ENCODE assay signal across 24 mouse cellular contexts in the genomic region with DNA sequence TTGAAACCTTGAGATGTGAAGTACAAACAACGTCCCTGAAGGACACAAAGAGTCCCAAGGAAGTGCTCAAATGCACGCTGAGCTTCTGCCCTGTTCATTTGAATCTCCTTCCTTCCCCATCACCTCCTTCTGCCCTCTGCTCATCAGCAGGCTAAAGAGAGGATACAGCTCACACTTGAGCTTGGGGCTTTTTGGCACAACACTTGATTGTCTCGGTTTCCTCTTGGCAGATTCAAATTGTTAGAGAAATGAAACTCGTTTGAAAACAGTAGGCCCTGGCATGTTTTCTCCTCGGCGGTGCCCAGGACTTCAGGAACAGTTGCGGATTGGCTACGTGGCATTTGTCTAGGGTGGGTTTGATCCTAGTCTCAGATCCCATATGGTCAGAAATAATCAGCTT. TPM values are rescaled to one million over a fixed set of nuclear protein-coding genes. Genes with fewer than 3 reads are reported as not detected.
DNase-seq lines count a peak whose midpoint lies in the region; ATAC-seq and TF ChIP-seq lines count a peak whose summit lies in the region.
"Had no signal": no experiment of that assay in that cellular context is flagged by ENCODE, and none has a peak within 500 bp of the region (broad histone marks: within the 10 kb centered on the region; RNA-seq: fewer than 3 reads in every experiment).

No protein-coding gene starts in this region.

- no peak; the same call in 1 of the 2 replicates for ATAC-seq in forebrain, postnatal 0 days
- no peak for ATAC-seq in forebrain, embryonic 13.5 days
- ATAC-seq in granulocyte monocyte progenitor cell, adult 5-6 weeks (replicated peaks; ENCODE audit: poor library complexity, severe bottlenecking), result peak; percentile 53
- ATAC-seq: intestine, postnatal 0 days; midbrain, embryonic 13.5 days had no signal

- no peak for TF ChIP-seq CTCF in forebrain, postnatal 0 days (IDR thresholded peaks at IDR 0.05; ENCODE audit: low read depth)

- no peak overlapping the region for H3K27ac ChIP-seq in forebrain, postnatal 0 days (ENCODE audit: low read depth, low read length)
- H3K27ac ChIP-seq in forebrain, embryonic 13.5 days, result no peak overlapping the region
- H3K27ac ChIP-seq: embryonic facial prominence, embryonic 15.5 days; forebrain, embryonic 10.5 days; heart, embryonic 13.5 days; kidney, postnatal 0 days; layer of hippocampus, adult 2 months; left cerebral cortex, adult 2 months; liver, embryonic 15.5 days; macrophage; midbrain, embryonic 13.5 days had no signal

- no peaks in the 10 kb centered on the region for H3K9me3 ChIP-seq in forebrain, postnatal 0 days (ENCODE audit: low read length)
- H3K9me3 ChIP-seq in forebrain, embryonic 13.5 days (replicated peaks), result no peaks in the 10 kb centered on the region
- H3K9me3 ChIP-seq: embryonic facial prominence, embryonic 15.5 days; forebrain, embryonic 10.5 days; heart, embryonic 13.5 days; liver, embryonic 15.5 days; midbrain, embryonic 13.5 days had no signal

- H3K4me3 ChIP-seq in forebrain, postnatal 0 days (ENCODE audit: low read depth, low read length), result no peak overlapping the region
- H3K4me3 ChIP-seq in forebrain, embryonic 13.5 days, result no peak overlapping the region
- H3K4me3 ChIP-seq: embryonic facial prominence, embryonic 15.5 days; forebrain, embryonic 10.5 days; heart, embryonic 13.5 days; layer of hippocampus, adult 2 months; left cerebral cortex, adult 2 months; liver, embryonic 15.5 days; midbrain, embryonic 13.5 days had no signal

- no peaks in the 10 kb centered on the region for H3K4me1 ChIP-seq in forebrain, postnatal 0 days (ENCODE audit: insufficient read depth)
- H3K4me1 ChIP-seq in forebrain, embryonic 13.5 days, result peaks cover 15% of the 10 kb centered on the region
- H3K4me1 ChIP-seq: embryonic facial prominence, embryonic 15.5 days; liver, embryonic 15.5 days; midbrain, embryonic 13.5 days had no signal

- H3K27me3 ChIP-seq in forebrain, postnatal 0 days (ENCODE audit: insufficient read depth, low read length), result no peaks in the 10 kb centered on the region
- H3K27me3 ChIP-seq in forebrain, embryonic 13.5 days, result no peaks in the 10 kb centered on the region
- H3K27me3 ChIP-seq: embryonic facial prominence, embryonic 15.5 days; heart, embryonic 13.5 days; liver, embryonic 15.5 days; midbrain, embryonic 13.5 days had no signal

- no peak overlapping the region for H3K4me2 ChIP-seq in forebrain, postnatal 0 days (ENCODE audit: low read depth)
- no peak overlapping the region for H3K4me2 ChIP-seq in forebrain, embryonic 13.5 days
- H3K4me2 ChIP-seq: embryonic facial prominence, embryonic 15.5 days; heart, embryonic 13.5 days; liver, embryonic 15.5 days; midbrain, embryonic 13.5 days had no signal

- peak; percentile 42 for DNase-seq in forebrain, postnatal 0 days
- DNase-seq in ZHBTc4 (ENCODE audit: low read depth, low spot score), result peak; percentile 2
- DNase-seq in cerebellum, adult 8-10 months, result peak; percentile 14
- DNase-seq in spleen, postnatal 14 days (ENCODE audit: low spot score in 2 of 2), result no peak
- DNase-seq in adrenal gland, adult (ENCODE audit: inconsistent age in 2 of 2, low spot score in 1 of 2), result no peak
- DNase-seq in lung, postnatal 36 days, result no peak
- DNase-seq: adrenal gland, postnatal 14 days; embryo, embryonic 11 days; heart, adult 11 months; heart, postnatal 4 days; spleen, adult 18-20 months had no signal

- 40% methylated on average over 8 of the region's 8 CpGs for WGBS in forebrain, postnatal 0 days
- 71% methylated on average over 8 of the region's 8 CpGs for WGBS in forebrain, embryonic 13.5 days

- no peak overlapping the region for H3K9ac ChIP-seq in forebrain, postnatal 0 days
- H3K9ac ChIP-seq in forebrain, embryonic 13.5 days, result no peak overlapping the region
- H3K9ac ChIP-seq: embryonic facial prominence, embryonic 15.5 days; heart, embryonic 13.5 days; liver, embryonic 15.5 days; midbrain, embryonic 13.5 days had no signal

- no peaks in the 10 kb centered on the region for H3K36me3 ChIP-seq in forebrain, postnatal 0 days (ENCODE audit: insufficient read depth)
- no peaks in the 10 kb centered on the region for H3K36me3 ChIP-seq in forebrain, embryonic 13.5 days (ENCODE audit: poor library complexity, severe bottlenecking)
- H3K36me3 ChIP-seq: embryonic facial prominence, embryonic 15.5 days; forebrain, embryonic 10.5 days; heart, embryonic 13.5 days; liver, embryonic 15.5 days; midbrain, embryonic 13.5 days had no signal

RNA-seq across cellular contexts. Expression of a gene that starts 27.4 kb away (rescaled TPM):
- total RNA-seq in forebrain, postnatal 0 days (2014; rRNA removed), result not detected in 2 replicates
- polyA plus RNA-seq in forebrain, postnatal 0 days (2015; fragmentation: Nextera tagmentation; extraction: Ambion mirVana), result 0.05 and 0.08 TPM in 2 replicates
- polyA plus RNA-seq in forebrain, embryonic 13.5 days (2015; fragmentation: Nextera tagmentation; extraction: Ambion mirVana), result 0.06 TPM in 1 of 2 replicates, not detected in the other
- not detected in 2 replicates for total RNA-seq in granulocyte monocyte progenitor cell, adult 5-6 weeks (2014; fragmentation: Nextera tagmentation)
- total RNA-seq in granulocyte monocyte progenitor cell, adult 5-6 weeks (2017), result not detected in 2 replicates
- total RNA-seq: adrenal gland, postnatal 14 days; heart, postnatal 4 days; layer of hippocampus, adult 2 months had no signal
- polyA plus RNA-seq: embryonic facial prominence, embryonic 15.5 days; forebrain, embryonic 10.5 days; heart, embryonic 13.5 days; kidney, postnatal 0 days; limb, embryonic 14.5 days; liver, embryonic 15.5 days; macrophage had no signal

Comparison
In these comparisons a context has a peak if more than half of its experiments do, and no peak if none do; other contexts are left out.
1. DNase-seq: peak in forebrain, postnatal 0 days (single experiment), ZHBTc4 (single experiment) and cerebellum, adult 8-10 months (single experiment); none in spleen, postnatal 14 days (0 of 2), adrenal gland, adult (0 of 2) and lung, postnatal 36 days (single experiment).